Mouse (Mus musculus) lung, adult 2 months (tissue): ENCODE results near the gene Ypel2. TPM values are rescaled to one million over a fixed set of nuclear protein-coding genes. Genes with fewer than 3 reads are reported as not detected.

Experiments
- DNase-seq: peaks from one replicate; pipeline ENCODE4 v3.0.0; 2022
- H3K4me1 ChIP-seq: fragments of 200-500 bp; 2 replicates; pipeline ENCODE4 v1.6.1; 2011; ENCODE audit warnings: low read length; ENCODE audit not compliant: control insufficient read depth, insufficient read depth
- H3K4me3 ChIP-seq: fragments of 200-500 bp; replicated peaks from 2 replicates; pipeline ENCODE3; 2011; ENCODE audit warnings: low read depth, mild to moderate bottlenecking, control low read depth, low read length; ENCODE audit errors: extremely low read depth
- CTCF ChIP-seq: fragments of 200-500 bp; IDR thresholded peaks from 2 replicates; pipeline ENCODE4 v1.5.1; 2011; ENCODE audit warnings: mild to moderate bottlenecking, low read length, control low read depth; ENCODE audit not compliant: insufficient read depth
- POLR2A ChIP-seq: fragments of 200-500 bp; IDR thresholded peaks from 2 replicates; pipeline ENCODE4 v1.6.1; 2011; ENCODE audit warnings: low read depth, mild to moderate bottlenecking, control low read depth, low read length, borderline replicate concordance; ENCODE audit errors: extremely low read depth
- WGBS: fragments of 180-500 bp; shearing (Covaris S2); methylation state at CpG from one replicate; pipeline ENCODE4 v1.1.7; 2018; 5-methylcytosine and 5-hydroxymethylcytosine counted together
- polyA plus RNA-seq: library from polyadenylated mRNA; depleted of rRNA; stranded (reverse); fragments of >200 nt; gene quantifications from 2 replicates; pipeline ENCODE4 v1.2.3, GENCODE M21; 2012

The Ypel2 gene
- polyA plus RNA-seq, 1 experiment = 9.7 TPM

- 85% methylated on average over 6 of the region's 6 CpGs for WGBS
- Histone ChIP-seq H3K4me1 (peaks cover 7% of the 10 kb centered on the region), H3K4me3 (no peak overlapping the region)
- TF ChIP-seq CTCF = no peak
- TF ChIP-seq POLR2A = no peak
- no peak for DNase-seq
Measured at GRCm38 (mm10) chr11:86983056-86983455, 10.5 kb downstream of the Ypel2 start.

GRCm38 (mm10) chr11:86981229-86981791 lies 12.2 kb downstream of the Ypel2 start:
- no peak for DNase-seq
- WGBS = 56% methylated on average over 5 of the region's 5 CpGs
- TF ChIP-seq POLR2A (no peak), CTCF (no peak)
- Histone ChIP-seq H3K4me3 (no peak overlapping the region), H3K4me1 (peaks cover 7% of the 10 kb centered on the region)

GRCm38 (mm10) chr11:86980526-86980925 lies 13.0 kb downstream of the Ypel2 start:
- WGBS = 88% methylated on average over 6 of the region's 6 CpGs
- no peak for TF ChIP-seq POLR2A
- no peak for TF ChIP-seq CTCF

GRCm38 (mm10) chr11:86979799-86980198 lies 13.7 kb downstream of the Ypel2 start:
- H3K4me3 ChIP-seq = no peak overlapping the region
- 51% methylated on average over 7 of the region's 7 CpGs for WGBS
- TF ChIP-seq POLR2A (no peak), CTCF (no peak)
- DNase-seq = no peak
- H3K4me1 ChIP-seq = peaks cover 7% of the 10 kb centered on the region

More at GRCm38 (mm10) chr11:86980526-86980925, 13.0 kb downstream of the Ypel2 start:
- Histone ChIP-seq H3K4me3 (no peak overlapping the region), H3K4me1 (peaks cover 7% of the 10 kb centered on the region)
- no peak for DNase-seq

GRCm38 (mm10) chr11:86977242-86977641 lies 16.3 kb downstream of the Ypel2 start:
- WGBS = 95% methylated on average over 5 of the region's 5 CpGs
- Histone ChIP-seq H3K4me3 (no peak overlapping the region), H3K4me1 (peaks cover 11% of the 10 kb centered on the region)
- DNase-seq = no peak
- no peak for TF ChIP-seq POLR2A

GRCm38 (mm10) chr11:86974401-86974800 lies 19.1 kb downstream of the Ypel2 start:
- TF ChIP-seq CTCF = no peak
- no peak for TF ChIP-seq POLR2A
- H3K4me1 ChIP-seq = peaks cover 4% of the 10 kb centered on the region
- DNase-seq = no peak
- H3K4me3 ChIP-seq = no peak overlapping the region
- 81% methylated on average over 3 of the region's 3 CpGs for WGBS

- DNase-seq = no peak
- no peak overlapping the region for H3K4me3 ChIP-seq
- 62% methylated on average over 5 of the region's 5 CpGs for WGBS
- no peak for TF ChIP-seq CTCF
- TF ChIP-seq POLR2A = no peak
- H3K4me1 ChIP-seq = peaks cover 4% of the 10 kb centered on the region
Measured at GRCm38 (mm10) chr11:86973255-86973654, 20.3 kb downstream of the Ypel2 start.

GRCm38 (mm10) chr11:86971057-86971753 lies 22.3 kb downstream of the Ypel2 start:
- TF ChIP-seq CTCF (no peak), POLR2A (no peak)
- DNase-seq = no peak
- WGBS = 57% methylated on average over 7 of the region's 7 CpGs
- peaks cover 6% of the 10 kb centered on the region for H3K4me1 ChIP-seq
- no peak overlapping the region for H3K4me3 ChIP-seq

GRCm38 (mm10) chr11:86969041-86969821 lies 24.3 kb downstream of the Ypel2 start:
- 84% methylated on average over 13 of the region's 13 CpGs for WGBS
- no peak for TF ChIP-seq CTCF
- no peak for TF ChIP-seq POLR2A

GRCm38 (mm10) chr11:86967506-86967905 lies 26.0 kb downstream of the Ypel2 start:
- TF ChIP-seq POLR2A (no peak), CTCF (no peak)
- Histone ChIP-seq H3K4me1 (peaks cover 17% of the 10 kb centered on the region), H3K4me3 (no peak overlapping the region)
- 64% methylated on average over 9 of the region's 9 CpGs for WGBS
- no peak for DNase-seq

More at GRCm38 (mm10) chr11:86969041-86969821, 24.3 kb downstream of the Ypel2 start:
- DNase-seq = no peak
- peaks cover 9% of the 10 kb centered on the region for H3K4me1 ChIP-seq
- no peak overlapping the region for H3K4me3 ChIP-seq
